Mouse (Mus musculus) urinary bladder, postnatal 14 days (tissue): ENCODE data around the gene Frzb.

Experiments
- DNase-seq: peaks from one replicate; pipeline ENCODE4 v3.0.0; 2021; ENCODE audit warnings: low spot score

Frzb gene

GRCm38 (mm10) chr2:80423116-80423515, 24.3 kb downstream of the Frzb start:
- DNase-seq, result no peak

GRCm38 (mm10) chr2:80421990-80422389, 25.4 kb downstream of the Frzb start:
- no peak for DNase-seq

DNA sequence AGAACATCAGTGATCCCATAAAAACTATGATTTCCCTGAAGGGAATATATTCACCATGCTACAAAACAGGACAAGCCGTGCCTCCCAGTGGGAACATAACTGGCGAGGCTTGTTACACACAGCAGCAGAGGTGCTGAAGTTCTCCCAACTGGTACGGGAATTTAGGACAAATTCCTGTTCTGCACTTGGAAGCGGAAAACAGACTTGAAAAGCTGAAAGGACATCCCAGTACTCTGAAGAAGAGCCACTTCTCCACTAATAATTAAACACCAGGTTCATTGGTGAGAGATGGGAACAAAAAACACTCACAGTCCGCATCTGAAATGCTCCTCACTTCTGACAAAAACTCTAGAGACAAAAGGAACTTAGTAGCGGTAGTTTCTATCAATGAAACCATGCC, 31.1 kb downstream of the Frzb start:
- no peak for DNase-seq

- no peak for DNase-seq
Observed at GRCm38 (mm10) chr2:80414387-80414786, 33.0 kb downstream of the Frzb start.

- no peak for DNase-seq
Observed at GRCm38 (mm10) chr2:80413124-80413523, 34.3 kb downstream of the Frzb start.

DNA sequence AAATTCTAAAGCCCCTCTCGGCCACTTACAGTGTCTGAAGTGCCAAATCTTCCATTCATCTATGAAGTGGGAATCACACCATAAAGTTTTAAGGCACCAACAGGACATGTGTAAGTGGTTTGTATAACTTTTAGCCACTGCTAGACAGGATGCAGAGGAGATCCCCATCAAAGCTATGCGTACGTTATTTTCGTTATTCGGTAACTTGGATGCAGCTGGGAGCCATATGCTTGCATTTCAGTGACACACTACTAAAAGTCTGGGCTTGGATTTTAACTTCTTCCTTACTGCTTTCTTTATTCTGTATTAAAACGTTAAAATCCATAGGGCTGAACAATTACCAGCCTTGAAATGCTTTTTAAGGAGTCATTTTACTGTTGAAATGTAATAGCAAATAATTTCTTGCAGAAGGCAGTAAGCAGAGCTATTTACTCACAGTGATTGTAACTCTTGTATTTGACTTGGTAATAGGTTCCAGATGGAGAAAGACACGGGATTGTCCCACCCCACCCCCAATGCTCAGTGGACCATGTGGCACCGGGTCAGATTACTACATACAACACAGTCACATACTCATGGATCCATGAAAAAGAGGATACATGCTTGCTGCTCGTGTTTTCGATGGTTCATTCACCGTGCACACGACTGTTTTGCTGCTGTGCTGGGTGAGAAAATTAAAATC, 37.4 kb downstream of the Frzb start:
- DNase-seq, result no peak

GRCm38 (mm10) chr2:80404770-80405169, 42.7 kb downstream of the Frzb start:
- DNase-seq, result no peak

- no peak for DNase-seq
Observed at GRCm38 (mm10) chr2:80398595-80399099, 48.8 kb downstream of the Frzb start.

DNA sequence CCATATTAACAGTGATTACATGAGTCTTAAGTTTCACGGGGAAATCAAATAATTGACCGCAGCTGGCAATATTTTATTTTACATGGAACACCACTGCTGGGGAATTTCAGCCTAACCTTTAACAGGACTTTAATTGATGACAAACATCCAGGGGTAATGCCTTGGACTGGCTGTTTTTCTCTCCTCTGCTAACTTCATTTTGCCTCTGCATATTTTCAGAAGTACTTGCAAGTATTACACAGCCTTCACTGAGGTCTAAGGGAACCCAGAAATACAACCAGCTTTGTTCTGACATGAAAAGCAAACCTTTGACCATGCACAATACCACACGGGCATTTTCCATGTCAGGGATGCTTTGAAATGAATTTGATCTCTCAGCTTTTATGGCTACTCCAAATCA, 50.6 kb downstream of the Frzb start:
- DNase-seq, result no peak

GRCm38 (mm10) chr2:80396057-80396456, 51.4 kb downstream of the Frzb start:
- DNase-seq, result no peak

DNA sequence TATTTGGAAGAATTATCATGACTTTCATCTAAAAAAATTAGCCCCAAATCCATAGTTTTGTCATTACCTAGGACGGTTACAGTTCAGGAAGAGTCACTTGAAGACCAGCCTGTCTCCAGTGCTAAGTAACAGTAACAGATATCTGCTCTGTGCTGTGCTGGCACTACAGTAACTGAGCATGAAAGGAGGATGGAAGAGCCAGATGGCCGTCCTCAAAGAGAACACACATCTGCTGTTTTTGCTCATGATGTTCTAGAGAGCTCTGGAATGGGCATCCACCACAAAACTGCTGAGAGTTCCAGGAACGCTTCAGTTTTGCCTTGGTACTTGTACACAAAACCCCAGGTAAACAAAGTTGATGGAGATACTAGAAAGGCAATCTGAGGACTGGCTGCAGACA, 59.1 kb downstream of the Frzb start:
- DNase-seq, result no peak

- no peak for DNase-seq
Observed at GRCm38 (mm10) chr2:80387668-80388067, 59.8 kb downstream of the Frzb start.

- DNase-seq, result no peak
Observed at GRCm38 (mm10) chr2:80386255-80386654, 61.2 kb downstream of the Frzb start.

GRCm38 (mm10) chr2:80384447-80384846, 63.0 kb downstream of the Frzb start:
- no peak for DNase-seq

DNA sequence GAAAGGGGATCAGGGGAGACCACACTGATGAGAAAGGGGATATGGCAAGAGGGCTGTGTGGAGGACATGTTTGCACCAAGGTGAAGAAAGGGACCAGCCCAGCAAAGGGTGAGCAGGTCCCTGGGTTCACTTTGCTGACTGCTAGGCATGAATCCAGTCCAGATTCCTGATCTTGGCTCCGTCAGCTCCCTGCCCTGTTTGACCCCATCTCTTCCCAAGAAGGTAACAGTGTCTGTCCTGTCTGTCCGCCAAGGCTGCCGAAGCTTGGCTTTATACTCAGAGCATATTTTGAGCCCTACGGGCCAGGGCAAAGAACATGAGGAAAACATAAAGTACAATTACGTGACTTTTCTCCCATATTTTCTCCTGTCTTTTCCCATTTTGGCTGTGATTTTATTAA, 67.6 kb downstream of the Frzb start:
- DNase-seq, result no peak

GRCm38 (mm10) chr2:80374892-80375291, 72.5 kb downstream of the Frzb start:
- DNase-seq, result no peak

DNA sequence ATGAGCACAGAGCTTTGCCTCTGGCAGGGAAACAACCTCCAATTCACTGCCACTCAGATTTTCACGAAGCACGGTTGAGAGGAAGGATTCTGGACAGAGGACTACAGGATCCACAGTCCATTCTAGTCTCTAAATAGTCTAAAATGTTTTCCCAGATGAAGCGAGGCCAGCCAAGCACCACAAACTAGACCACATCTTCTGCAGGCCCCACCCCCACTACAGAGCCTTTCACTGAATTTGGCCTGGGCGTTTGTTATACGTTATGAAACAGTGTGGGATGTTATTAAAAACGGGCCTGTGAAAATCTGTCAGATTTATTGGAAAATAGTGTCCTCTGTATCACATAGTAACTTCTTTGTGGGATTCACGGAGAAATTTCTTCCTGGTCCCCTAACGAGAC, 76.0 kb downstream of the Frzb start:
- DNase-seq, result no peak
